Mouse (Mus musculus) limb, embryonic 14.5 days (tissue): Measurements from ENCODE around the gene Cct2. TPM values are rescaled to one million over a fixed set of nuclear protein-coding genes. Genes with fewer than 3 reads are reported as not detected.

ENCODE experiments used
- ATAC-seq: fragments of 200-750 bp; cut with Nextera tagmentation; 2 replicates; pipeline ENCODE4 v1.8.0; 2017; ENCODE audit warnings: low read depth, moderate number of reproducible peaks, moderate TSS enrichment; ENCODE audit not compliant: low FRiP score
- DNase-seq: peaks from one replicate; pipeline ENCODE4 v3.0.0-alpha.2; 2015; ENCODE audit warnings: low spot score
- H3K27ac ChIP-seq: fragments of 300-500 bp; sonication (generic); replicated peaks from 2 replicates; pipeline ENCODE4 v1.5.1; 2014; ENCODE audit warnings: low read depth, mild to moderate bottlenecking, low read length, moderate library complexity, mixed read lengths
- H3K27me3 ChIP-seq: fragments of 300-500 bp; sonication (generic); 2 replicates; pipeline ENCODE4 v1.6.1; 2014; ENCODE audit warnings: low read length, mixed read lengths; ENCODE audit not compliant: control insufficient read depth, insufficient read depth
- H3K36me3 ChIP-seq: fragments of 300-500 bp; sonication (generic); 2 replicates; pipeline ENCODE4 v1.6.1; 2014; ENCODE audit warnings: mild to moderate bottlenecking, low read length, moderate library complexity, mixed read lengths; ENCODE audit not compliant: control insufficient read depth, insufficient read depth
- H3K4me1 ChIP-seq: fragments of 300-500 bp; sonication (generic); 2 replicates; pipeline ENCODE4 v1.6.1; 2014; ENCODE audit warnings: antibody characterized with exemption, low read length, mixed read lengths; ENCODE audit not compliant: control insufficient read depth, insufficient read depth
- H3K4me2 ChIP-seq: fragments of 300-500 bp; sonication (generic); replicated peaks from 2 replicates; pipeline ENCODE4 v1.6.1; 2014; ENCODE audit warnings: low read depth, mild to moderate bottlenecking, low read length, moderate library complexity; ENCODE audit not compliant: severe bottlenecking
- H3K4me3 ChIP-seq: fragments of 300-500 bp; sonication (generic); replicated peaks from 2 replicates; pipeline ENCODE4 v1.5.1; 2014; ENCODE audit warnings: low read length
- H3K9ac ChIP-seq: fragments of 300-500 bp; sonication (generic); 2 replicates; pipeline ENCODE4 v1.6.1; 2014; ENCODE audit warnings: mild to moderate bottlenecking, low read depth, low read length, moderate library complexity; ENCODE audit not compliant: severe bottlenecking
- H3K9me3 ChIP-seq: fragments of 300-500 bp; sonication (generic); 2 replicates; pipeline ENCODE4 v1.6.1; 2016; ENCODE audit warnings: low read length; ENCODE audit not compliant: control insufficient read depth
- POLR2A ChIP-seq: fragments of 200-500 bp; IDR thresholded peaks from 2 replicates; pipeline ENCODE4 v1.8.0; 2012; ENCODE audit warnings: inconsistent platforms, mild to moderate bottlenecking, moderate library complexity, borderline replicate concordance; ENCODE audit not compliant: insufficient read depth, insufficient read length; ENCODE audit errors: extremely low read depth
- WGBS: fragments of 180-500 bp; shearing (Covaris S2); extraction: QIAGEN DNeasy Blood & Tissue Kit; methylation state at CpG from one replicate; pipeline ENCODE4 v1.1.7; 2014; 5-methylcytosine and 5-hydroxymethylcytosine counted together
- polyA plus RNA-seq, 2 experiments: library from polyadenylated mRNA; depleted of rRNA in 1 of 2; stranded (reverse) in 1 of 2; unstranded in 1 of 2; fragments of >200 nt; fragmentation: Nextera tagmentation in 1 of 2; extraction: Ambion mirVana in 1 of 2; gene quantifications; 2 replicates each; pipeline versions ENCODE4 v1.2.1 to v1.2.3; 2012 to 2014

The Cct2 gene
- polyA plus RNA-seq, 2 experiments = 231 to 262 TPM

GRCm38 (mm10) chr10:117078284-117078683 is 14.7 kb upstream of the Cct2 start:
- WGBS = 83% methylated on average over 6 of the region's 6 CpGs
- Histone ChIP-seq H3K4me1 (no peaks in the 10 kb centered on the region), H3K27ac (no peak overlapping the region), H3K9me3 (no peaks in the 10 kb centered on the region), H3K4me2 (no peak overlapping the region), H3K27me3 (no peaks in the 10 kb centered on the region), H3K4me3 (no peak overlapping the region), H3K36me3 (peaks cover 66% of the 10 kb centered on the region), H3K9ac (no peak overlapping the region)
- no peak for DNase-seq
- ATAC-seq = no peak
- no peak for TF ChIP-seq POLR2A

GRCm38 (mm10) chr10:117073176-117073575 is 9.6 kb upstream of the Cct2 start:
- peaks cover 68% of the 10 kb centered on the region for H3K36me3 ChIP-seq
- no peak for ATAC-seq

GRCm38 (mm10) chr10:117072191-117072888 is 8.7 kb upstream of the Cct2 start:
- DNase-seq (no peak), ATAC-seq (no peak)
- WGBS = 93% methylated on average over 18 of the region's 18 CpGs
- H3K36me3 ChIP-seq = peaks cover 61% of the 10 kb centered on the region
- H3K4me3 ChIP-seq = no peak overlapping the region
- no peak overlapping the region for H3K4me2 ChIP-seq
- no peaks in the 10 kb centered on the region for H3K4me1 ChIP-seq
- no peak for TF ChIP-seq POLR2A
- no peak overlapping the region for H3K27ac ChIP-seq
- H3K9ac ChIP-seq = no peak overlapping the region
- H3K9me3 ChIP-seq = no peaks in the 10 kb centered on the region
- H3K27me3 ChIP-seq = no peaks in the 10 kb centered on the region

More at GRCm38 (mm10) chr10:117073176-117073575, 9.6 kb upstream of the Cct2 start:
- H3K4me2 ChIP-seq = no peak overlapping the region
- no peak overlapping the region for H3K27ac ChIP-seq
- no peak overlapping the region for H3K4me3 ChIP-seq
- DNase-seq = no peak
- no peaks in the 10 kb centered on the region for H3K4me1 ChIP-seq
- no peaks in the 10 kb centered on the region for H3K27me3 ChIP-seq
- H3K9me3 ChIP-seq = no peaks in the 10 kb centered on the region
- TF ChIP-seq POLR2A = no peak
- no peak overlapping the region for H3K9ac ChIP-seq
- WGBS = 86% methylated on average over 7 of the region's 7 CpGs

GRCm38 (mm10) chr10:117069109-117069508 is 5.5 kb upstream of the Cct2 start:
- Histone ChIP-seq H3K27me3 (no peaks in the 10 kb centered on the region), H3K4me3 (no peak overlapping the region), H3K27ac (no peak overlapping the region), H3K9ac (no peak overlapping the region), H3K4me2 (no peak overlapping the region), H3K9me3 (no peaks in the 10 kb centered on the region), H3K4me1 (no peaks in the 10 kb centered on the region), H3K36me3 (peaks cover 39% of the 10 kb centered on the region)
- 95% methylated on average over 3 of the region's 3 CpGs for WGBS
- ATAC-seq (no peak), DNase-seq (no peak)
- no peak for TF ChIP-seq POLR2A

- H3K4me3 ChIP-seq = peak overlapping the region; percentile 98
- peaks cover 32% of the 10 kb centered on the region for H3K36me3 ChIP-seq
- H3K4me2 ChIP-seq = peak overlapping the region; percentile 55
- H3K27ac ChIP-seq = peak overlapping the region; percentile 88
- no peak for TF ChIP-seq POLR2A
- no peak for DNase-seq
- H3K9me3 ChIP-seq = no peaks in the 10 kb centered on the region
- H3K4me1 ChIP-seq = no peaks in the 10 kb centered on the region; the same call in 1 of the 2 replicates
- H3K27me3 ChIP-seq = no peaks in the 10 kb centered on the region
- peak overlapping the region; percentile 52 for H3K9ac ChIP-seq
- 13% methylated on average over 7 of the region's 7 CpGs for WGBS
- ATAC-seq = peak; percentile 30; the same call in 1 of the 2 replicates
Measured at GRCm38 (mm10) chr10:117064076-117064475, 462 bp upstream of the Cct2 start.

- 3% methylated on average over 15 of the region's 15 CpGs for WGBS
- Histone ChIP-seq H3K4me2 (peak overlapping the region; percentile 87), H3K27ac (no peak overlapping the region), H3K36me3 (peaks cover 43% of the 10 kb centered on the region), H3K9ac (peak overlapping the region; percentile 95), H3K4me1 (no peaks in the 10 kb centered on the region; the same call in 1 of the 2 replicates), H3K9me3 (no peaks in the 10 kb centered on the region), H3K27me3 (no peaks in the 10 kb centered on the region), H3K4me3 (peak overlapping the region; percentile 98)
- ATAC-seq (no peak), DNase-seq (no peak)
- TF ChIP-seq POLR2A = no peak
Measured at GRCm38 (mm10) chr10:117062894-117063253, 740 bp downstream of the Cct2 start.
